Mouse (Mus musculus) brain, adult 10 weeks (tissue): ENCODE data around the gene Bbox1. TPM values are rescaled to one million over a fixed set of nuclear protein-coding genes. Genes with fewer than 3 reads are reported as not detected.

Experiments used
- polyA plus RNA-seq: library from polyadenylated mRNA; stranded (reverse); fragments of 350-450 nt; fragmentation: Illumina TruSeq; extraction: RNeasy Lipid Tissue Mini Kit (QIAGEN cat#74804); gene quantifications from one replicate; pipeline ENCODE4 v1.2.3, GENCODE M21; 2015; ENCODE audit warnings: low read depth, low replicate concordance

Bbox1 gene
- 6.5 TPM for polyA plus RNA-seq

DNA sequence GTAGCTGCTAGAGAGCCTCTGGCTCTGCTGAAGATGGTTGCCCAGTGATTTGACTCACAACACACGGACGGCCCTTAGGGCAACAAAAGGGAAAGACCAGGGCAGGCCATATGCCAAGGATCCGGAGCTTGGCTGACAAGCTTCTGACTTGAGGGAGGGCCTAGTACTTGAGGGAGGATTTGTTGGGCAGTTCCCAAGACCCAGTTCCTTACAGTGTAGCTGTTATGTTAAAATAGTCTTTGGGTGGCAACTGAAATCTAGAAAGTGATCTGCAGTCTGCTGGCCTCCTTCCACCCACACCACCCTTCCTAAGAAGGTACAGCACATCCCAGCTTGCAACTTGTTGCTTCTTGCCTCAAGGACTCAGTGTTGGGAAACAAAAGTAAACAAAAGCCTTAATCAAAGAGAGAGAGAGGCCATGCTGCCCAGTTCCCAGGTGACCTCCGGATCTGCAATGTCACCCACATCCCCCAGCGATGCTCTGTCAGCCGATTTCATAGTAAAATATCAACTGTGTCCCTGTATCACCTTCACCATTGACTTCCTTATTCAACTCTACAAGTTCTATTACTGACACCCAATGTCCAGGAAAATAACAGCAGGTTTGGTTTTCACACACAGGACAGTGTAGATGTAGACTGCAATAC lies at the start of gene Bbox1:
TSS of gene Bbox1 (minus strand) at position 52 of the 647 bp plus-strand sequence.

DNA sequence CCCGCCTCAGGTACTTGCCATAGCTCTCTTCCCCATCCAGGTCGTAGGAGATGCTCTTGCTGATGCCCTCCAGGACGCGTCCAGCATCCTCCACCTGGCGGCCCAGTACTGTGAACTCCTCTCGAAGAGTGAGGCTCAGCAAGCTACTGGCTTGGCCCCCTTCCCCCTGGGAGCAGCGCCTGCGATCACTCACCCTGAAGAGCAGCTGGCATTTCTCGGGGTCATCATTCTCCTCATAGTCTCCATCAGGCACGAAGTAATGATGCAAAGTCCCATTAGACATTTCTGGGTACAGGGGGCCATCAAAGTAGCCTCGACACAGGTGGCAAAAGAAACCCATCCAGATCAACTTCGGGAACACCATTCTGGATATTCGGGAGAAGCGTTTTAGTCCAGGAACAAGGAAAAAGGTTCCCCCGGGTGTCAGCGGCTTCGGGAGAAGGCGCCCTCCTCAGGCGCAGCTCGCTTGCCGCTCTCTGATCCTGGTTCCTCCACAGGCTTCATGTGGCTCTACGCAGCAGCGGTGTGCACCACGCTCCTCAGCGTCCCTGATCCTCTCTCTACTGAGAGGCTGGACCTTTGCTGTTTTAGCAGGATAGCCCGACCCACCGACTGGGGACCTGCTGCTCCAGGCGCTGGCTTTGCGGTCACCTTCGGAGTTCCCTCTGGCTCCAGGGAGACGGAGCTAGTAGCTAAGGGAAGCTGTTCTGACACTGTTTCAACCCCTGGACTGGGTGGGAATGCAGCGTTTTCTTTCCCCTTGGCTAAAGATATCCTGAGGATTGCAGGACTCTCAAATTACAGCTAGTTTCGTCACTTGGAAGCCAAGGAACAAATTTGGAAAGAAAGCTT lies 48.3 kb upstream of the Bbox1 start, which contains the start of gene Fibin:
TSS of gene Fibin (minus strand) at position 752 of the 852 bp plus-strand sequence.

Other genes with a start within 250 kb of the Bbox1 start
- gene Fibin, start 48.6 kb upstream of the Bbox1 start, polyA plus RNA-seq: 3.2 TPM